Mouse (Mus musculus) A20 (cell line): ENCODE results near the gene Nfix.

ENCODE experiments used
- DNase-seq: peaks from one replicate; pipeline ENCODE4 v3.0.0-alpha.2; 2011; ENCODE audit warnings: low read depth, low spot score

Nfix gene

DNA sequence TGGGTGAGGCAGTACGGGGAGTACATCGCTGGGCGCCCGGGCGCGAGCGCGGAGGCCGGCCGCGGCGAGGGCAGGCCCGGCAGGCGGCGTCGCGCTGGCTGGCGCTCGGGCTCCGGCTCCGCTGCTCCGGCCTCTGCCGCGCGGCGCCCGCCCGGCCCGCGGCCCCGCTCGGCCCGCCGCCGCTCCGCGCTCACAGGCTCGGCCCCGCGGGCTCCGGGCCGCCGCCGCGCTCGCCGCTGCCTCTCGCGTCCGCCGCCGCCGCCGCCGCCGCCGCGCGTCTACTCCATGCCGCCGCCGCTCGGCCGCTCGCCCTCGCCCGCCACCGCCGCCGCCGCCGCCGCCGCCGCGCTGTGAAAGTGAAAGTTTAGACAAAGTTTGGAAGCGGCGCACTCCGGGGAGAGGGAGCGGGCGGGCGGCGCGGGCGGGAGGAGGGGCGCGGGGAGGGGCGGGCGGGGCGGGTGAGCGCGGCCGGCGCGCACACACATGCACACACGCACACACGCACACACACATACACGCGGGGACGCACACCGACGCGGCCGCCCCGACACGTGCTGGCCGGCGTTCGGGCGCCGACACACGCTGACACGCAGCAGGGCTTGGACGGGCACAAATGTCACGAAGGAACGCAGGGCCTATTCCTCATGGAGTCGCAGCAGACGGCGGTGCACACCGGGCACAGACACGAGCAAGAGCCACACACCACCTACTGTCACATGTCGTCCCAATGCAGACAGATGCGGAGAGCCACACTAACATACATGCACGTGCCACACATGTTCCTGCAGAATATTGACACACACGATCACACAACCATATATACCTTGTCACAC, at the start of gene Nfix:
Nfix (minus strand) TSS at position 346 of the 833 bp plus-strand sequence.
- peak; percentile 59 for DNase-seq

DNA sequence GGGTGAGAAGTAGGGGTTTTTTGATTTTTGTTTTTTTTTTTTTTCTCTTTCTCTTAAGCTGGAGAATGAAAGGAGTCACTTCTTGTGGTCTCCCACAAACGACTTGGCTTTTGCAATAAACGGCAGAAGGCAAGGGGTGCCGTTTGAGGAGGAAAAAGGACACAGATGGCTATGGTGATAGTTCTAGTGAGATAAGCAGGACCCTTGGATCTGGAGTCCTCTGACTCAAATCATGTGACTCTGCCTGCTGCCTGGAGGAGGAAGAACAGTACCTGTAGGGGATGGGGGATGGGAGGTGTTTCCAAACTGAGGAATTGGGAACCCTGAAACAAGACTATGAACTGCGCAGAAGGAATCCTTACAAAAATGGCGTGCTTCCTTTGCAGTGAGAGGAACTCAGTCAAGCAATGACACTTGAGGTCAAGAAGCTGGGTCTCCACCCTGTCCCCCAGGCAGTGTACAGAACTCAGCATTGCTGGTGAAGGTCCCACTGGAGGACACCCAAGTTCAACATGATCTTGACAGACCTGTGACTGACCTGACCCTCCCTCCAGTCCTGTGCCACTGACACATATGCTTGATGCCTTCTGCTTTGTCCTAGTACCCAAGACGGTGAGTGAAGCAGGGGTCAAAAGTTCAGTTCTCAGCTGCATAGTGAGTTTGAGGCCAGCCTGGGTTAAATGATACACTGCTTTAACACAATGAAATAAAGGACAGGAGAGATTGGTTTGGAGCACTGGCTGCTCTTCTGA, 47.7 kb upstream of the Nfix start:
- DNase-seq, result peak; percentile 36

GRCm38 (mm10) chr8:84846722-84847572, 46.8 kb upstream of the Nfix start, which contains the start of gene Calr:
TSS of gene Calr (minus strand) at chr8:84846934.
- peak; percentile 100 for DNase-seq

DNA sequence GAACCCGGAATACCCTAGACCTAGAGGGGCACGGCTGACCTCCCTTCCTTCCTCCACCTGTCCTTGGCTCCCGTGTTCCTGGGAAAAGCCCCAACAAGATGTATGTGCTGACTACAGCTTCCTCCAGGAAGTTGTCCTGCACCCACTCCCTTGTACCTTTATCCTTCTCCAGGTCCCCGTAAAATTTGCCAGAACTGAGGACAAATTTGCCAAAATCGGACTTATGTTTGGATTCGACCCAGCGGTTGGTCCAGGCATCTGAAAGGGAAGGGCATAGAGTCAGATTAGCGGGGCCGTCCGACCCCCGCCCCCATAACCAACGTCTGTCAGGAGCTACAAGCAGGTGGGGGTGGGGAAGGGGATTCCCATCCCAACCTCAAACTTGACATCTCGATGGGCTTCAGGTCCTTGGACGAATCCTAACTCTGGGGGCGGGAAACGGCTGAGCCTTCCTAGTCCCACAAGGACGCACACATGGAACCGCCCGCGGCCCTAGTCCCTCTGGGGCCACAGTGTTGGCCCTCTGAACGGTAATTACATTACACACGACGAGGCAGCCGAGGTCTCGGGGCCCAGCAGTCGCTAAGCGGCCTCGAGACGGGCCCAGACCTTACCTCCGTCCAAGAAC, 46.1 kb upstream of the Nfix start:
- DNase-seq, result no peak

DNA sequence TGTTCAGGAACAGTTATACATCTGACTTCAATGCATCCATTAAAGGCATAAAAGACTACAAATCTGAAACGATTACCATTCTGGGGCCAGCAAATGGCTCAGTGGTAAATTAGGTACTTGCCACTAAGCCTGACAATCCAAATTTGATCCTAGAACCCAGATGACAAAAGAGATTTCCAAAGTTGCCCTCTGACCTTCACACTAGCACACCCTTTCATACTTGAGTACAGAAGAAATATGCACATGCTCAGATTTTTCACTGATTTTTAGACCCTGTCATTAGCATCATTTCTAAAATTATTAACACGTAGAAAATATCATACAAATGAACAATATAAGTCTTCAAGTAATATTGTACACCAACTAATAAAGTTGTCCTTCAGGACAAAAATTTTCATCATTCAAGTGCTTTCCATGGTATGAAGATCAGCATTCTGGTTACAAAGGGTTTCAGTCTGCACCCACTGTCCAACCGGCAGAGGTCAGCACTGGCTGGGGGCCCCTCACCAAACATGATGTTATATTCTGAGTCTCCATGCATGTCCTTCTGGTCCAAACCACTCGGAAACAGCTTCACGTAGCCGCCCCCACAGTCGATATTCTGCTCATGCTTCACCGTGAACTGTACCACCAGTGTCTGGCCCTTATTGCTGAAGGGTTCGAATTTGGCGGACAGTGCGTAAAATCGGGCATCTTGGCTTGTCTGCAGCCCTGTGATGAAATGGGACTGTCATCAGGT, 45.4 kb upstream of the Nfix start:
- DNase-seq, result peak; percentile 61

- DNase-seq, result no peak
These were observed 44.4 kb upstream of the Nfix start for GRCm38 (mm10) chr8:84844397-84845070.

- no peak for DNase-seq
These were observed 41.4 kb upstream of the Nfix start for GRCm38 (mm10) chr8:84841514-84841913.

DNA sequence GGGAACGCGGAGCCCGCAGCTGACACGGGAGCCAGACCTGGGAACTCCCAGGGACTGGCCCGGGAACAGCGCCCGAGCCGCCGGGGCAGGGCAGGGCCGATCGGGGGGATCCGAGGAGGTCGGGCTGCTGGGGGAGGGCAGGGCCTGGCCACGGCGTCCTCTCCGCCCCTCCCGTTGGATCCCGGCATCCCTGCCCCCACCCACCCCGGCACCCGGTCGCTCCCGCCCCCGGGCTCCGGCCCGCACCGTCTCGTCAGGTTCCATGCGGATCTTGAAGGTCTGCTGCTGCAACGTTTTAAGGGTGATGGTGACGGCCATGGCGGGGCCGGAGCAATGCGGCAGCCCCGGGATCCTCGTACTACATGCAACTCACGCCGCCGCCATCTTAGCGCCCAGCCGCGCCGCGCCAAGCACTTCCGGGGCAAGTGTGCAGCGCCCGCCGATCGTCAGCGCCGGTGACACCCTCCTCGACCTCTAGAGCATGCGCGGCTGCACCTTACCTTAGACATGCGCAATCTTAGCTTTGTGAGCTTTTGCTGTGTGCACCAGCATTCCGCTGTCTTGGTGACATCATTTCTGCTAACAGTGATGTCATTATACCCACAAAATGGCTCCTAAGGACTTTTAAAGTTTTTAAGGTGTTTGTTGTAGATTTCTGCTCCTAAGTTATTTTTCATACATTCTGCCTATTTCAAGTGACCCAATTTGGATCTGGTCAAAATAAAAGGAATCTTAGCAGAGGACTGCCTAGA, 40.3 kb upstream of the Nfix start, which contains the start of gene Rad23a:
Rad23a (minus strand) TSS at position 418 of the 752 bp plus-strand sequence.
- peak; percentile 96 for DNase-seq

DNA sequence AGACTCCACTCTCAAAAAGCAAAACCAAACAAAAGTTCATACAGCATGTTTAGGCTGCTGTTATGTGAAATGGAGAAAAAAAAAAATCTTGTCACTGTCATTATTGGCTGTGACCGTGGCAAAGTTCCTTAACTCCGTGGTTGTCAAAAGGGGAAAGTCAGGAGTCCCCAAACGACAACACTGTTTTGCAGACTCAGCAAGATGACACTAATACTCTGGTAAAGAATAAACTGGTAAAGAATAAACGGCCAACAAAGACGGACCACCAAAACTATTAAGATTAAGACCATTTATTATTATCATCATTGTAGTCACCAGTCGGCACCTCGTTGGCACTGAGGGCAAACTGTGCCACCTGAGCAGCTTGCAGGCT, 39.7 kb upstream of the Nfix start:
- no peak for DNase-seq

- no peak for DNase-seq
These were observed 39.3 kb upstream of the Nfix start for GRCm38 (mm10) chr8:84839411-84839810.

GRCm38 (mm10) chr8:84838513-84838912, 38.4 kb upstream of the Nfix start:
- no peak for DNase-seq

DNA sequence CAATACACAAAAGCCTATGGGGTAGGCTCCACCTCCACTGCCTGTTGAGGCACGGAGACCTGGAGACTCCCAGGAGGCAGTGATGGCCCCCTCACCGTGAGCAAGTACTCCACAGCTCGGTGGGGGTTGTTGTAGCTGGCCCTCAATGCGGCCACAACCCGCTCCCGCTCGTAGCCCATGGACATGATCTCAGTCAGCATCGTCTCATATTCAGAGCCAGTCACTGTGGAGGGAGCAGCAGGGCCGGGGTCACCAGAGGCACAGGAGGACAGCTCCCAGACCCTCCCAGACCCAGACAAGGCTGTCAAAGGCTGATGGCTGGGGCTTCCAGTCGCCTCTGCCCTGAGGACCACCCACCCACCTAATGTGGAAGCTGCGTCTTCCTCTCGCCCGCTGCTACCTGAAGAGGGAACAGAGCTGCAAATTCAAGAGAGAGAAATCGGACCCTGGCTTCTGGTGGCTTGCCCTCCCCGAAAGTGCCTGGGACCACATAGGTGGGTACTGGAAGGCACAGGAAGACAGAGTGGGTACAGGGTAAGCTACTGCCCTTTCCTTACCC, 37.8 kb upstream of the Nfix start:
- DNase-seq, result no peak

GRCm38 (mm10) chr8:84837149-84837911, 37.2 kb upstream of the Nfix start:
- DNase-seq, result no peak

- DNase-seq, result no peak
These were observed 35.0 kb upstream of the Nfix start for GRCm38 (mm10) chr8:84834866-84835855.

DNA sequence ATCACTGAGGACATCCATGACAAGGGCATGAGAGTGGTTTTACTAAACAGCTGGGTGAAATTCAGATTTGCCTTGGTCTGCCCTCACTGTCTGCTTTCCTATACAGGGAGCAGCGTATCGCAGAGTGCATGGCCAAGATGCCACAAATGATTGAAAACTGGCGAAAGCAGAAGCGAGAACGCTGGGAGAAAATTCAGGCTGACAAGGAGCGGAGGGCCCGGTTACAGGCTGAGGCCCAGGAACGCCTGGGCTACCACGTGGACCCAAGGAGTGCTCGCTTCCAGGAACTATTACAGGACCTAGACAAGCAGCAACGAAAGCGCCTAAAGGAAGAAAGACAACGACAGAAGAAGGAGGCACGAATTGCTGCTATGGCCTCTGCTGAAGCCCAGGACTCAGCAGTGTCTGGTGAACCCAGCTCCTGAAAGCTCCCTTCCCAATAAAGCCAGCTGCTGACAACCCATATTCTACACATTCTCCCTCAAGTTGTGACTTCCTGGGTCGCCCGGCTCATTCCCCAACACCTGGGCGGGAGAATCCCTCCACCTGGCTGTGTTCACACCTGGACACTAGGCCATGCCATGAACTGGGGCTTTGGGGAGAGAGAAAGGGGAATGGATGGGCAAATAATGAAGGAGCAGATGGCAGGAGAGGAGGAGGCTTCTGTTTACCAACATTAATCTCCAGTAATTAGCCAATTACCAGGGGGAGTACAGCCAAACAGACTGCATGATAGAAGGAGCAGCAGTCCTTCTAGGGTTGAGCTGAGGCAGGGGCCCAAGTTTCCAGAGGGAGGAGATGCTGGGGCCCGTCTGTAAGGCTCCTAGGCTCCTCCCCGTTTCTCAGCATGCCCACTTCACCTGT, 34.1 kb upstream of the Nfix start:
- no peak for DNase-seq
